Mouse (Mus musculus) lung, embryonic 16.5 days (tissue): ENCODE data around the gene Dvl1. TPM values are rescaled to one million over a fixed set of nuclear protein-coding genes. Genes with fewer than 3 reads are reported as not detected.
A peak's percentile ranks its signal among the peaks of the same experiment; 100 is the strongest.

Experiments used
- ATAC-seq: fragments of 200-750 bp; cut with Nextera tagmentation; 2 replicates; pipeline ENCODE4 v1.8.0; 2017; ENCODE audit warnings: low read depth, mild to moderate bottlenecking, moderate library complexity
- H3K27ac ChIP-seq: fragments of 300-500 bp; sonication (generic); 2 replicates; pipeline ENCODE4 v1.5.1; 2014; ENCODE audit warnings: mild to moderate bottlenecking, control low read depth, low read length
- H3K27me3 ChIP-seq: fragments of 300-500 bp; sonication (generic); 2 replicates; pipeline ENCODE4 v1.6.1; 2014; ENCODE audit warnings: low read depth, low read length, mixed read lengths; ENCODE audit not compliant: control insufficient read depth, insufficient read depth
- H3K36me3 ChIP-seq: fragments of 300-500 bp; sonication (generic); 2 replicates; pipeline ENCODE4 v1.6.1; 2014; ENCODE audit warnings: low read length; ENCODE audit not compliant: control insufficient read depth, insufficient read depth
- H3K4me1 ChIP-seq: fragments of 300-500 bp; sonication (generic); replicated peaks from 2 replicates; pipeline ENCODE4 v1.6.1; 2014; ENCODE audit warnings: low read length, mixed read lengths; ENCODE audit not compliant: control insufficient read depth, insufficient read depth
- H3K4me2 ChIP-seq: fragments of 300-500 bp; sonication (generic); 2 replicates; pipeline ENCODE4 v1.6.1; 2014; ENCODE audit warnings: low read depth, low read length, control low read depth
- H3K4me3 ChIP-seq: fragments of 300-500 bp; sonication (generic); 2 replicates; pipeline ENCODE4 v1.5.1; 2014; ENCODE audit warnings: mild to moderate bottlenecking, low read length, control low read depth
- H3K9ac ChIP-seq: fragments of 300-500 bp; sonication (generic); 2 replicates; pipeline ENCODE4 v1.6.1; 2014; ENCODE audit warnings: low read length, control low read depth
- H3K9me3 ChIP-seq: fragments of 300-500 bp; sonication (generic); 2 replicates; pipeline ENCODE4 v1.6.1; 2016; ENCODE audit warnings: low read length; ENCODE audit not compliant: control insufficient read depth
- WGBS: fragments of 180-500 bp; shearing (Covaris S2); extraction: QIAGEN DNeasy Blood & Tissue Kit; methylation state at CpG from one replicate; pipeline ENCODE4 v1.1.7; 2014; 5-methylcytosine and 5-hydroxymethylcytosine counted together
- polyA plus RNA-seq: library from polyadenylated mRNA; unstranded; fragments of >200 nt; fragmentation: Nextera tagmentation; extraction: Ambion mirVana; gene quantifications from 2 replicates; pipeline ENCODE4 v1.2.1, GENCODE M21; 2015

Dvl1 gene
- polyA plus RNA-seq, 1 experiment from 2014 or later, result 4.5 TPM

- H3K27me3 ChIP-seq, result no peaks in the 10 kb centered on the region
- WGBS, result 86% methylated on average over 3 of the region's 3 CpGs
These were observed 9.7 kb downstream of the Dvl1 start for GRCm38 (mm10) chr4:155856881-155857280.

GRCm38 (mm10) chr4:155859318-155859717 lies 12.1 kb downstream of the Dvl1 start:
- 14% methylated on average over 13 of the region's 13 CpGs for WGBS
- peaks cover 21% of the 10 kb centered on the region for H3K36me3 ChIP-seq
- ATAC-seq, result peak; percentile 58

More at GRCm38 (mm10) chr4:155856881-155857280, 9.7 kb downstream of the Dvl1 start:
- H3K36me3 ChIP-seq, result peaks cover 26% of the 10 kb centered on the region
- no peak overlapping the region for H3K4me3 ChIP-seq
- no peak overlapping the region for H3K27ac ChIP-seq
- no peaks in the 10 kb centered on the region for H3K4me1 ChIP-seq
- no peaks in the 10 kb centered on the region for H3K9me3 ChIP-seq
- H3K9ac ChIP-seq, result no peak overlapping the region
- ATAC-seq, result no peak
- no peak overlapping the region for H3K4me2 ChIP-seq

GRCm38 (mm10) chr4:155861787-155862186 lies 14.6 kb downstream of the Dvl1 start:
- no peaks in the 10 kb centered on the region for H3K27me3 ChIP-seq
- H3K4me3 ChIP-seq, result no peak overlapping the region
- WGBS, result 86% methylated on average over 7 of the region's 7 CpGs
- no peak overlapping the region for H3K9ac ChIP-seq
- H3K4me2 ChIP-seq, result no peak overlapping the region
- no peaks in the 10 kb centered on the region for H3K4me1 ChIP-seq
- H3K36me3 ChIP-seq, result peaks cover 20% of the 10 kb centered on the region
- ATAC-seq, result no peak
- no peaks in the 10 kb centered on the region for H3K9me3 ChIP-seq
- H3K27ac ChIP-seq, result no peak overlapping the region

More at GRCm38 (mm10) chr4:155859318-155859717, 12.1 kb downstream of the Dvl1 start:
- no peak overlapping the region for H3K27ac ChIP-seq
- H3K4me2 ChIP-seq, result no peak overlapping the region
- no peaks in the 10 kb centered on the region for H3K27me3 ChIP-seq
- H3K9ac ChIP-seq, result no peak overlapping the region
- no peak overlapping the region for H3K4me3 ChIP-seq
- no peaks in the 10 kb centered on the region for H3K4me1 ChIP-seq
- H3K9me3 ChIP-seq, result no peaks in the 10 kb centered on the region

GRCm38 (mm10) chr4:155863001-155863400 lies 15.8 kb downstream of the Dvl1 start, which contains the start of gene Tas1r3:
Tas1r3 (minus strand) TSS chr4:155863362.
- H3K9ac ChIP-seq, result no peak within 1 kb of the TSS
- no peak within 1 kb of the TSS for H3K4me2 ChIP-seq
- no peaks in the 10 kb centered on the region for H3K27me3 ChIP-seq
- no peaks in the 10 kb centered on the region for H3K4me1 ChIP-seq
- WGBS, result 76% methylated on average over 5 of the region's 5 CpGs
- H3K27ac ChIP-seq, result no peak within 1 kb of the TSS
- H3K4me3 ChIP-seq, result no peak within 1 kb of the TSS
- H3K36me3 ChIP-seq, result peaks cover 15% of the 10 kb centered on the region
- no peaks in the 10 kb centered on the region for H3K9me3 ChIP-seq
- ATAC-seq, result no peak

GRCm38 (mm10) chr4:155868614-155869298 lies 21.6 kb downstream of the Dvl1 start:
- peak; percentile 41 for ATAC-seq
- peaks cover 18% of the 10 kb centered on the region for H3K4me1 ChIP-seq
- 7% methylated on average over 22 of the region's 22 CpGs for WGBS
- H3K4me3 ChIP-seq, result peak overlapping the region; percentile 80
- no peaks in the 10 kb centered on the region for H3K27me3 ChIP-seq
- peak overlapping the region; percentile 84 for H3K9ac ChIP-seq
- peak overlapping the region; percentile 84 for H3K4me2 ChIP-seq
- H3K27ac ChIP-seq, result peak overlapping the region; percentile 36
- H3K36me3 ChIP-seq, result peaks cover 23% of the 10 kb centered on the region
- H3K9me3 ChIP-seq, result no peaks in the 10 kb centered on the region

GRCm38 (mm10) chr4:155869317-155870033 lies 22.3 kb downstream of the Dvl1 start, which contains the start of the genes Cptp and Ints11:
Cptp (minus strand) TSS chr4:155869440.
Ints11 (plus strand) TSS chr4:155869546.
- Histone ChIP-seq H3K4me2 (peak within 1 kb of the TSS; percentile 84), H3K4me1 (peaks cover 18% of the 10 kb centered on the region), H3K4me3 (peak within 1 kb of the TSS; percentile 80), H3K27me3 (no peaks in the 10 kb centered on the region), H3K36me3 (peaks cover 27% of the 10 kb centered on the region), H3K27ac (peak within 1 kb of the TSS; percentile 36), H3K9me3 (no peaks in the 10 kb centered on the region), H3K9ac (peak within 1 kb of the TSS; percentile 84)
- peak; percentile 98 for ATAC-seq
- under 1% methylated on average over 62 of the region's 63 CpGs for WGBS

- Histone ChIP-seq H3K4me2 (no peak overlapping the region), H3K27me3 (no peaks in the 10 kb centered on the region), H3K36me3 (peaks cover 29% of the 10 kb centered on the region), H3K4me1 (peaks cover 18% of the 10 kb centered on the region), H3K4me3 (no peak overlapping the region), H3K9me3 (no peaks in the 10 kb centered on the region), H3K9ac (no peak overlapping the region), H3K27ac (no peak overlapping the region)
- no peak for ATAC-seq
- 81% methylated on average over 7 of the region's 7 CpGs for WGBS
These were observed 24.2 kb downstream of the Dvl1 start for GRCm38 (mm10) chr4:155871404-155871803.

GRCm38 (mm10) chr4:155883587-155883986 lies 36.4 kb downstream of the Dvl1 start:
- 67% methylated on average over 3 of the region's 3 CpGs for WGBS
- peaks cover 24% of the 10 kb centered on the region for H3K36me3 ChIP-seq

GRCm38 (mm10) chr4:155886330-155886729 lies 39.1 kb downstream of the Dvl1 start:
- H3K4me3 ChIP-seq, result no peak overlapping the region
- ATAC-seq, result no peak
- H3K9ac ChIP-seq, result no peak overlapping the region
- no peaks in the 10 kb centered on the region for H3K27me3 ChIP-seq
- H3K36me3 ChIP-seq, result peaks cover 23% of the 10 kb centered on the region
- no peak overlapping the region for H3K27ac ChIP-seq
- H3K4me1 ChIP-seq, result peaks cover 8% of the 10 kb centered on the region
- no peaks in the 10 kb centered on the region for H3K9me3 ChIP-seq
- no peak overlapping the region for H3K4me2 ChIP-seq
- WGBS, result 96% methylated on average over 5 of the region's 5 CpGs

More at GRCm38 (mm10) chr4:155883587-155883986, 36.4 kb downstream of the Dvl1 start:
- H3K4me1 ChIP-seq, result no peaks in the 10 kb centered on the region; the same call in 1 of the 2 replicates
- no peaks in the 10 kb centered on the region for H3K9me3 ChIP-seq
- H3K4me3 ChIP-seq, result no peak overlapping the region
- H3K27me3 ChIP-seq, result no peaks in the 10 kb centered on the region
- no peak overlapping the region for H3K4me2 ChIP-seq
- peak; percentile 43; the same call in 1 of the 2 replicates for ATAC-seq
- no peak overlapping the region for H3K9ac ChIP-seq
- H3K27ac ChIP-seq, result peak overlapping the region; percentile 82
